Mouse (Mus musculus) left cerebral cortex, postnatal 4 days (tissue): Measurements from ENCODE around the gene Defb13. TPM values are rescaled to one million over a fixed set of nuclear protein-coding genes. Genes with fewer than 3 reads are reported as not detected.

ENCODE experiments used
- total RNA-seq, 2 experiments: library from RNA; stranded (reverse); gene quantifications; 2 replicates each; pipeline ENCODE4 v1.2.3; 2021

Gene Defb13
- total RNA-seq, 2 experiments from 2014 or later, result not detected

Other genes starting within 250 kb of the Defb13 start
- not detected for gene AY761184, start 243.1 kb upstream of the Defb13 start, total RNA-seq
- not detected for gene Defa24, start 212.3 kb upstream of the Defb13 start, total RNA-seq
- gene Defb50, start 123.2 kb upstream of the Defb13 start, total RNA-seq, result not detected
- gene Defb2, start 106.8 kb upstream of the Defb13 start, total RNA-seq, result not detected
- gene Defb10, start 87.9 kb upstream of the Defb13 start, total RNA-seq, result not detected
- gene Defb9, start 61.3 kb upstream of the Defb13 start, total RNA-seq, result not detected
- gene Defb11, start 40.4 kb upstream of the Defb13 start, total RNA-seq, result not detected
- not detected for gene Defb15, start 14.1 kb upstream of the Defb13 start, total RNA-seq
- not detected for gene Defb35, start 8.4 kb upstream of the Defb13 start, total RNA-seq
- not detected for gene Fam90a1a, start 12.0 kb downstream of the Defb13 start, total RNA-seq
- not detected for gene Ccdc70, start 23.0 kb downstream of the Defb13 start, total RNA-seq
- 1 to 10 TPM; 3.1 to 3.3 TPM for gene Atp7b, start 113.5 kb downstream of the Defb13 start, total RNA-seq
- 10 to 100 TPM; 25.4 to 29.7 TPM for gene Alg11, start 114.0 kb downstream of the Defb13 start, total RNA-seq
- under 1 TPM; 0.26 to 0.66 TPM for gene Nek5, start 178.3 kb downstream of the Defb13 start, total RNA-seq
- 1 to 10 TPM; 3.5 to 5.0 TPM for gene Nek3, start 219.7 kb downstream of the Defb13 start, total RNA-seq
- gene Ckap2, start 239.1 kb downstream of the Defb13 start, total RNA-seq, result 1 to 10 TPM; 6.6 to 6.7 TPM
- 10 to 100 TPM; 46.1 to 48.4 TPM for gene Vps36, start 246.0 kb downstream of the Defb13 start, total RNA-seq